Mouse (Mus musculus) left cerebral cortex, postnatal 14 days (tissue): ENCODE results near the gene Spsb2. TPM values are rescaled to one million over a fixed set of nuclear protein-coding genes. Genes with fewer than 3 reads are reported as not detected.

Experiments
- DNase-seq, 2 experiments: peaks; one replicate each; pipeline ENCODE4 v3.0.0; 2021 to 2022; ENCODE audit warnings: low spot score in 2 of 2, mixed read lengths in 1 of 2
- intact Hi-C: fragments of 180-260 bp; cut with DNase I; formaldehyde crosslinking; loops from one replicate; pipeline ENCODE4 v1.15.1; 2025
- total RNA-seq, 2 experiments: library from RNA; stranded (reverse); gene quantifications; 2 replicates each; pipeline ENCODE4 v1.2.3; 2021

The Spsb2 gene
- total RNA-seq, 2 experiments from 2014 or later, result 2.9 to 5.3 TPM

DNA sequence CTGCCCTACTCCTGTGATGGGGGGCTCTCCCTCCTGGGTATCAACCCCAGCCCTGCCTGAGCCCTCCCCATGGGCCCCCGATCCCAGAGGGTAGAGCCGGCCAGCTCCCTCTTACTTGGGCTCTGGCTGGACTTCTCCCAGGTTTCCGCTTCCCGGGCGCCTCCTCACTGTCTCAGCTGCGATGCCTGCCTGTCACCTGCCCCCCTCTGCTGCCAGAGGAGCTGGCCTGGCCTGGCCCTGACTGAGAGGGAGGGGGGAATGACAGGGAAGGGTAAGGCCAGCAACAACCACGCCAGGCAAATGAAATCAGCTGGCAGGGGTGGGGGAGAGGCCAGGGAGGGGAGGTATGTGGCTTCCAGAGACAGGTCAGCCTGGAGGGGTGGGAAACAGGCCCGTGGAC is 31.3 kb downstream of the Spsb2 start:
- DNase-seq, result no peak
- intact Hi-C loops, result no loop called here

DNA sequence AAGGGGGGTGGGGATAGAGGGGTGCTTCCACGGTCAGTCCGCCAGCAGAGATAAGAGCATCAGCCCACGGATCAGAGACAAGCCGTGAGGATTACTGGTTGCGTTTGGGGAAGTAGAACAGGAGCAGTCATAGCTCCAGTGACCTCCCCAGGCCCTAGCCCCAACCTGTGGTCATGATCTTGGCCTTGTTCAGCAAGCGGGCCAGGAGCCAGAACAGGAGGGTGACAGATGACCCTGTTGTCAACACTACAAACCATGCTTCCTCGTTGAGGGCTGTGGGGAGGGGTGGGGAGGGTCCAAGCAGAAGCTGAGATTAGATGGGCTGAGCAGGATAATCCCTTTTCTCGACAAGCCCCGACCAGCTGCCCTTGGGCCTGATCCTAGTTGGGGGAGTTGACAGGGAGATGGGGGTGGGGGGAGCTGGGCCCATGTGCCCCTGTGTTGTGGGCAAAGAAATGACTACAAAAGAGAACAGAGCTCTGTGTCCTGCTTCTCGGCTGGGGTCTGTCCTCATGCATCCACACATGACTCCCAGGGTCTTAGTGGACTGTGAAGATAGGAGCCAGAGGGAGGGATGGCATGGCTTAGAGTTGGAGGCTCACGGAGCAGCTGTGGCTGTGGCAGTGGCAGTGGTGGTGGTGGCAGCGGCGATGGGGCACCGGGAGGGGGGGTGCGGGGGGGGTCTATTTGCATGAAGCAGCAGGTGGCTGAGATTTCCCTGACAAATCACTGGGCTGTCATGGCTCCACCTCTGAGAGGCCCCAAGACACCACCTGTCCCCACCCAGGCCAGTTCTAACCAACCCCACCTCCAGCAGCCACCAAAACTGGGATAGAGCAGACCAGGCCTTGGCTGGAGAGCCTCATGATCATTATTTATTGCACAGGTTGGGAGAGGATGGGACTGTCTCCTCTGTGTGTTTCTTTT is 32.0 kb downstream of the Spsb2 start, which contains the start of gene Gnb3:
Gnb3 (minus strand) TSS at position 35 of the 927 bp plus-strand sequence.
- no peak for DNase-seq
- intact Hi-C loops, result no loop called here

- DNase-seq, result peak; percentile 96
- intact Hi-C loops, result no loop called here
Observed at GRCm38 (mm10) chr6:124847305-124847704, 38.8 kb downstream of the Spsb2 start.

GRCm38 (mm10) chr6:124850535-124850934 is 42.1 kb downstream of the Spsb2 start:
- intact Hi-C loops, result no loop called here
- DNase-seq, result no peak

GRCm38 (mm10) chr6:124854647-124855046 is 46.2 kb downstream of the Spsb2 start:
- intact Hi-C loops, result no loop called here
- no peak for DNase-seq

- intact Hi-C loops, result loop anchor here (2.0 kb wide), 1 partner anchor 60 kb away; no protein-coding TSS in a partner anchor
Observed at GRCm38 (mm10) chr6:124856321-124856720, 47.9 kb downstream of the Spsb2 start.

DNA sequence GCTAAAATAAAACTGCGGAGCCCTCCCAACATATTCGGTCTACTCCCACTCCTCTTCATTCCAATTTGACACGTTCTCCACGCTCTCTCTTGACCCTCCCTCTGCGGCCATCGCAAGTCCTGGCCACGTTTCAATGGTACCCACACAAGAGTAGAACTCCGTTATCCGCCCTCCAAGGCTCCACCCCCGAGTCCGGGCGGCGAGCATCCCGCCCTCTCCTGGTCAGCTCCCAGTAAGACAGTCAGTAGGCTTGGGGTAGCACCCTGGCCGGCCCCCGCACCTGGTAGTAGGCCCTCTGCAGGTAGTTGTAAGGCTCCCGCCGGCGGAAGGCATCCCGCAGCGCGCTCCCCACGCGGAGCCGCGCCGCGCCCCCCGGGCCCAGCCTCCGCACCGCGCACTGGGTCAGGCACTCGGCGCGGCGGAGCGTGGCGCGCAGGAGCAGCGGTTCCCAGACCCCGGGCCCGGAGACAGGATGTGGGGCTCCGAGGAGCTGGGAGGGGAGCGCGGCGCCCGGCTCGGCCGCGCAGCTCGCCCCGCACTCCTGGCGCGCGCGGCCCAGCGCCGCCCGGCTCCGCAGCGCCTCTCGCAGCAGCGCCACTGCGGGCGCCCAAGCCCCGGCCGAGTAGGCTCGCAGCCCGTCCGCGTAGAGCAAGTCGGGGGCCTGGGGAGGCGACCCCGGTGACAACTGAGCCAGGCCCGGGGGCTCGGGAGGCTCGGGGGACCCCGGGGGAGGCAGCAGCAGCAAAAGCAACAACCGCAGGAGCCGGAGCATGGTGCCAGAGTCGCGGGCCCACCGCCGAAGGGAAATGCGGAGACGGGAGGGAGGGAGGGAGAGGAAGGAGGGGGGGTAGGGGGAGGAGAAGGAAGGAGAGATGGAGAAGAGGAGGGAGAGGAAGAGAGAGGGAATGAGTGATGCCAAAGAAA is 48.7 kb downstream of the Spsb2 start, which contains the start of gene P3h3:
P3h3 (minus strand) TSS at position 837 of the 924 bp plus-strand sequence.
- intact Hi-C loops, result loop anchor here (2.0 kb wide), 1 partner anchor 60 kb away; no protein-coding TSS in a partner anchor
- DNase-seq, result peak; percentile 83 to 92

More at GRCm38 (mm10) chr6:124856321-124856720, 47.9 kb downstream of the Spsb2 start:
- DNase-seq, result peak; percentile 71 to 79

DNA sequence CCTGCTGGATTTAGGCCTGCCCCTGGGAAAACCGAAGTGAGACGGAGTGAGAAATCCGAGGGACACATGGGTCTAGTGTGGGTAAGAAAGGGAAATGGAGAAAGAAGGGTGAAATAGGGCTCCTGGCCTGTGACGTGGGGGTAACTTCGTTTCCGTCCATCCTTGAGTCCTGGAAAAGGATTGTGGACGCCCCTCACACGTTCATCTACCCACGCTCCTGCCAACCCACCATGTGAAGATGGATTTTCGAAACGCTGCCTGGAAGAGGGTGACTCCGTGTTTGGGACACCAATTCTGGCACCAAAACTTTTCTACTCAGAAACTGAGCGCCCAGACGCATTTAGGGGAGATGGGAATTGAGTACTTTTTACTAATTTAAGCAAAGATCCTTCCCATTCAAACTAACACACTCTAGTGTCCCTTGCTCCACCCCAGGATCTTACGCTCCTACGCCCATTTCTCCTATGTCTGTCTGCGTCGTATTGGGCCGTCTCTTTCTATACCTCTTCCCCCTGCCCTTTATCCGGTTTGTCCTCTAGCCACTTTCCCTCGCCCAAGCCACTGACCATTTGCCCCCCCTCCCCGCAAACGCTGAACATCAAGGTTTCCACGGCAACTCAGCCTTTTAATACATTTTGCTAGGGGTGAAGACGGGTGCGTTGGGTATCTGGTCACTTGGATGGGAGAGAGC is 49.5 kb downstream of the Spsb2 start:
- intact Hi-C loops, result loop anchor here (2.0 kb wide), 1 partner anchor 59 kb away; no protein-coding TSS in a partner anchor
- no peak for DNase-seq

DNA sequence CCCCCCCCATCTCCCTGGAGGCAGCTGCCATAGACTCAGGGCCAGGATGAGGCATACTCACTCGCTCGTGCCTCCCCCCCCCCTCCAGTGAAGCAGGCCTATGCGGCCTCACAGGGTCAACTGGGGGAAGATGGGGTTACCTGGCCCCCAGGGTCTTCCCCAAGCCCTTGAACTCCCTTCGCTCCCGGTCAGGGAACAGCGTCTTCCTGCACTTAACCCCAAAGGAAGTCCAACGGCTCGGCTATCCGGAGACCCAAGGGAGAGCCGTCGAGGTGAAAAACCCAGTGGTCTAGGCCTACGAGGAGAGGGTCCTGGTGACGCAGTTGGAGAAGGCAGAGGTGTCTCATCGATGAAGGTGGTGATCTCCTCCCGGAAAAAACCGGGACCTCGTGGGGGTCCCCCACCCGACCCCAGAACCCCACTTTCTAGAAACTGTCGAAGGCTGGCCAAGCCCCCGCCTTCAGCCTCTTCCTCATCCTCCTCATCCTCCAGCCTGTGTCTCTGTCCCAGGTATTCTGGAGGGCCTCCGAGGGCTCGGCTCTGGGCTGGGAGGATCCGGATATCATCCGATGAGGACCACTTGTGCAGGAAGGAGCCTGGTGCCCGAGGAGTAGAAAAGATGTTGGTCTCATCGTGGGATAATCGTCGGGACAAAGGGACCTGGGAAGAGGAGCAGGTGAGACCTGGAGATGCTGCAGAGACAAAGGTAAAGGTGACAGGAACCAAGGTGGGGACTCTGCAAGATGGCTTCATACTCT is 50.3 kb downstream of the Spsb2 start:
- DNase-seq, result no peak
- intact Hi-C loops, result no loop called here

- DNase-seq, result peak; percentile 91 to 93
- intact Hi-C loops, result loop anchor here (5.0 kb wide), 1 partner anchor 73 kb away; the partner anchor contains the start of gene Mlf2
Observed at GRCm38 (mm10) chr6:124859725-124860124, 51.3 kb downstream of the Spsb2 start.

Other genes with a start within 250 kb of the Spsb2 start
- gene C1rb, start 238.4 kb upstream of the Spsb2 start, total RNA-seq, result under 1 TPM in 1 of 2 experiments, not detected in 1; 0.18 TPM
- gene C1s2, start 172.6 kb upstream of the Spsb2 start, total RNA-seq, result under 1 TPM; 0.26 to 0.57 TPM
- 10 to 100 TPM; 33.8 to 37.1 TPM for gene Lpcat3, start 145.6 kb upstream of the Spsb2 start, total RNA-seq
- 10 to 100 TPM; 45.6 to 45.9 TPM for gene Emg1, start 96.5 kb upstream of the Spsb2 start, total RNA-seq
- 100 to 1,000 TPM; 133 to 144 TPM for gene Phb2, start 96.3 kb upstream of the Spsb2 start, total RNA-seq
- gene Ptpn6, start 69.9 kb upstream of the Spsb2 start, total RNA-seq, result 1 to 10 TPM; 3.6 to 4.0 TPM
- gene Grcc10, start 67.3 kb upstream of the Spsb2 start, total RNA-seq, result 100 to 1,000 TPM; 294 to 301 TPM
- gene Gm45234, start 52.6 kb upstream of the Spsb2 start, total RNA-seq, result not detected
- 100 to 1,000 TPM; 147 to 166 TPM for gene Atn1, start 52.1 kb upstream of the Spsb2 start, total RNA-seq
- 100 to 1,000 TPM; 719 to 758 TPM for gene Eno2, start 39.0 kb upstream of the Spsb2 start, total RNA-seq
- gene Lrrc23, start 28.9 kb upstream of the Spsb2 start, total RNA-seq, result under 1 TPM; 0.47 to 0.81 TPM
- 100 to 1,000 TPM; 629 to 634 TPM for gene Tpi1, start 5.6 kb downstream of the Spsb2 start, total RNA-seq
- gene Usp5, start 20.8 kb downstream of the Spsb2 start, total RNA-seq, result 100 to 1,000 TPM; 178 to 184 TPM
- 1 to 10 TPM; 1.6 to 1.7 TPM for gene Cdca3, start 20.9 kb downstream of the Spsb2 start, total RNA-seq
- gene Gnb3, start 31.6 kb downstream of the Spsb2 start, total RNA-seq, result not detected
- 10 to 100 TPM; 25.9 to 32.9 TPM for gene P3h3, start 49.1 kb downstream of the Spsb2 start, total RNA-seq
- 100 to 1,000 TPM; 220 to 231 TPM for gene Gpr162, start 55.3 kb downstream of the Spsb2 start, total RNA-seq
- 1 to 10 TPM; 1.1 to 1.5 TPM for gene Cd4, start 79.6 kb downstream of the Spsb2 start, total RNA-seq
- 1 to 10 TPM; 2.1 to 3.0 TPM for gene Lag3, start 103.0 kb downstream of the Spsb2 start, total RNA-seq
- gene Ptms, start 111.4 kb downstream of the Spsb2 start, total RNA-seq, result 1,000 to 10,000 TPM; 1,161 to 1,212 TPM
- gene Mlf2, start 122.7 kb downstream of the Spsb2 start, total RNA-seq, result 100 to 1,000 TPM; 670 to 685 TPM
- 100 to 1,000 TPM; 140 to 142 TPM for gene Cops7a, start 156.9 kb downstream of the Spsb2 start, total RNA-seq
- 100 to 1,000 TPM; 130 to 142 TPM for gene Pianp, start 188.0 kb downstream of the Spsb2 start, total RNA-seq
- gene Zfp384, start 200.5 kb downstream of the Spsb2 start, total RNA-seq, result 10 to 100 TPM; 41.7 to 42.6 TPM
- 10 to 100 TPM; 60.8 to 61.1 TPM for gene Ing4, start 231.1 kb downstream of the Spsb2 start, total RNA-seq
- 1 to 10 TPM; 5.7 to 9.0 TPM for gene Acrbp, start 241.0 kb downstream of the Spsb2 start, total RNA-seq